Mouse (Mus musculus) heart, adult 2 months (tissue): ENCODE data around the gene Grem1. TPM values are rescaled to one million over a fixed set of nuclear protein-coding genes. Genes with fewer than 3 reads are reported as not detected.

Experiments
- DNase-seq, 2 experiments: peaks; one replicate each; pipeline ENCODE4 v3.0.0; 2021
- H3K27ac ChIP-seq: fragments of 200-600 bp; 2 replicates; pipeline ENCODE4 v1.8.1; 2022
- H3K27me3 ChIP-seq: fragments of 200-500 bp; 2 replicates; pipeline ENCODE4 v1.6.1; 2012; ENCODE audit warnings: mild to moderate bottlenecking, low read length, inconsistent platforms, mixed read lengths; ENCODE audit not compliant: control insufficient read depth, insufficient read depth
- H3K36me3 ChIP-seq: fragments of 200-500 bp; 2 replicates; pipeline ENCODE4 v1.6.1; 2012; ENCODE audit warnings: low read length, inconsistent platforms; ENCODE audit not compliant: control insufficient read depth, insufficient read depth
- H3K4me1 ChIP-seq: fragments of 200-500 bp; 2 replicates; pipeline ENCODE4 v1.6.1; 2011; ENCODE audit warnings: low read length; ENCODE audit not compliant: control insufficient read depth, insufficient read depth
- H3K4me3 ChIP-seq: fragments of 200-600 bp; 2 replicates; pipeline ENCODE4 v1.8.1; 2022
- H3K79me2 ChIP-seq: fragments of 200-500 bp; replicated peaks from 2 replicates; pipeline ENCODE4 v1.6.1; 2012; ENCODE audit warnings: mild to moderate bottlenecking, inconsistent platforms, low read length, moderate library complexity, mixed read lengths; ENCODE audit not compliant: control insufficient read depth, insufficient read depth
- H3K9ac ChIP-seq: fragments of 200-500 bp; 2 replicates; pipeline ENCODE4 v1.6.1; 2012; ENCODE audit warnings: low read depth, mild to moderate bottlenecking, control low read depth, inconsistent platforms, low read length, mixed read lengths
- CTCF ChIP-seq: fragments of 200-600 bp; IDR thresholded peaks from 2 replicates; pipeline ENCODE4 v1.8.1; 2022; ENCODE audit warnings: antibody characterized with exemption, mild to moderate bottlenecking, moderate library complexity
- EP300 ChIP-seq: fragments of 200-500 bp; IDR thresholded peaks from 2 replicates; pipeline ENCODE4 v1.6.1; 2011; ENCODE audit warnings: low read depth, low read length, control low read depth; ENCODE audit not compliant: insufficient read depth
- POLR2A ChIP-seq: fragments of 200-500 bp; IDR thresholded peaks from 2 replicates; pipeline ENCODE4 v1.6.1; 2011; ENCODE audit warnings: mild to moderate bottlenecking, low read depth, low read length, control low read depth; ENCODE audit not compliant: insufficient read depth
- WGBS: fragments of 180-500 bp; shearing (Covaris S2); methylation state at CpG from one replicate; pipeline ENCODE4 v1.1.7; 2018; 5-methylcytosine and 5-hydroxymethylcytosine counted together
- intact Hi-C: fragments of 180-260 bp; cut with DNase I; formaldehyde crosslinking; loops from one replicate; pipeline ENCODE4 v1.15.1; 2025
- polyA plus RNA-seq: library from polyadenylated mRNA; depleted of rRNA; stranded (reverse); fragments of >200 nt; gene quantifications from 2 replicates; pipeline ENCODE4 v1.2.3, GENCODE M21; 2012
- total RNA-seq, 2 experiments: library from RNA; stranded (reverse); gene quantifications; 2 replicates each; pipeline ENCODE4 v1.2.3; 2021

Grem1 gene
- total and polyA plus RNA-seq, 3 experiments: 0.33 TPM; not detected in 2

DNA sequence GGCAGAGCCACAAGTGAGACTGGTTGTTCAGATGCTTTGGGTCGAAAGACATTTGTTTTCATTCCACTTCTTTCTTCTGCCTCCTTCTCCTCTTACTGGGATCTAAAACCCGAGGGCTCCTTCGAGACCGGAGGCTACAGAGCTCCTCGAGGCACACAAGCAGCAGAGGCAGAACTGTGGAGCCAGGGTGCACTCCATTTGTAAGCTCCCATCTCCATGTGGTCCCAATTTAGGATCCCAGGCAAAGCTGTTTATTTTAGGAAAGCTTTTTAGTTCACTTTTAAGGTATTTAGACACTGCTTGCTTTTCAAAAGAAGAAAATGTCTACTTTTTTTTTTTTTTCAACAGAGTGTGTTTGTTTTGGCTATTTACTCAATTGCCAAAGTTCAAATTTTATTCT, 42.4 kb upstream of the Grem1 start:
- DNase-seq: no peak
- Histone ChIP-seq H3K9ac (no peak overlapping the region), H3K79me2 (no peaks in the 10 kb centered on the region), H3K27ac (no peak overlapping the region), H3K4me3 (no peak overlapping the region), H3K36me3 (no peaks in the 10 kb centered on the region), H3K27me3 (no peaks in the 10 kb centered on the region), H3K4me1 (no peaks in the 10 kb centered on the region)
- no peak for TF ChIP-seq EP300
- TF ChIP-seq CTCF: no peak
- no peak for TF ChIP-seq POLR2A
- 68% methylated on average over 5 of the region's 5 CpGs for WGBS
- intact Hi-C loops: loop anchor here (10.0 kb wide), 1 partner anchor 496 kb away; no protein-coding TSS in a partner anchor

DNA sequence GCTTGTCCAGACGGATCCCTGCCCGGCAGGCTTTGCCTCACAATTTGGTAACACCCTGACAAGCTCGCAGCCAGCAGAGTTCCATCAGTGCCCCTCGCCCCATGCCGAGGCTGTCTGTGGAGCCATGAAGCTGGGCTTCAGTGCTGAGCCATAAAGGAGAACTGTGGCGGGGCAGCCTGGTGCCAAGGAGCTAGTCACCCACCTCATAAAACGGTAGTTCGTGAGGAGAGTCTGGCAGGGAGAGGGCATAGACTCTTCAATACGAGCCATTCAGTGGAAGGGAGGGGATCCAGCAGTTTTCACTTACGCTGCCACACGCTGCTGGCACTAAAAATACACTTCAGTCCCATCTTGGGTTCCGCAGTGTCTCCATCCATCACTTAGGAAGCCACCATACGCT, 40.2 kb upstream of the Grem1 start:
- Histone ChIP-seq H3K36me3 (no peaks in the 10 kb centered on the region), H3K4me1 (no peaks in the 10 kb centered on the region), H3K27me3 (no peaks in the 10 kb centered on the region), H3K4me3 (no peak overlapping the region), H3K27ac (no peak overlapping the region), H3K9ac (no peak overlapping the region), H3K79me2 (no peaks in the 10 kb centered on the region)
- TF ChIP-seq CTCF: no peak
- TF ChIP-seq POLR2A: no peak
- WGBS: 64% methylated on average over 13 of the region's 13 CpGs
- DNase-seq: no peak
- intact Hi-C loops: no loop called here

DNA sequence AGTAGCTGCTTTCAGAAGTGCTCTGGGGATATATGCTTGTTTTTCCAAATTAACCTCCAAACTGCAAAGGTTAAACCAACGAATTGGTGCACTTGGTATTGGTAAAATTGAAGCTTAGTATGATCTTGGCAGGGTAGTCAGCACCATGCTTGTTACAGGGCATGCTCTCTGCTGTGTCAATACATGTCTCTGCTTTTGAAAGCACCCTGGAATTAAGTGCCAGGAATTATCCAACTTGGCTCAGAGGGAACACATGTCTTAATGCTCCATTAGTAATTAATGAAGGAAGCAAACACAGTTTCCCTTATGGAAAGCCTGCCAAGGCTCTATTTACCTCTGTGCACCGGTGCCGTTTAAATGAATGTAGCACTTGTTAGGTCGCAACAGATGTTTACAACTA, 36.7 kb upstream of the Grem1 start:
- Histone ChIP-seq H3K79me2 (no peaks in the 10 kb centered on the region), H3K4me3 (no peak overlapping the region), H3K36me3 (no peaks in the 10 kb centered on the region), H3K4me1 (no peaks in the 10 kb centered on the region), H3K9ac (no peak overlapping the region), H3K27me3 (no peaks in the 10 kb centered on the region), H3K27ac (no peak overlapping the region)
- DNase-seq: no peak
- intact Hi-C loops: no loop called here
- TF ChIP-seq CTCF (no peak), POLR2A (no peak), EP300 (no peak)
- WGBS: 77% methylated on average over 4 of the region's 4 CpGs

DNA sequence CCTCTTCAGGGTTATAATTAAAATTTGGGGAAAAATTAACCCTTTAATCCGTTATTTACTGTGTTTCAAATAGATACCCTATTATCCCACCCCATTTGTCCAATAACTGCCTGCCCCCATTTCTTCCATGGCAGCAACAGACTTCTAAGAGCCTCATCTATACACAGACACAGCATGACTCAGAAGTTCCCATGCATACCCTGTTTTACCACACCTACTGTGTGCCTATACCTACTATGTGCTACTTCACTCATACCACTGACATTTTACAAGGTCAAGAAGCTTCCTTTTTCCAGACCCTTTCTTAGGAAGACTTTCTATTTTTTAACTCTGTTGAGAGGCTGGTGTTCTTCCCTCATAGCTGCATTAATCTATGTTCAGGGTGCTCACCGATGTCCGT, 35.1 kb upstream of the Grem1 start:
- no peak for TF ChIP-seq CTCF
- no peak for TF ChIP-seq POLR2A
- H3K36me3 ChIP-seq: no peaks in the 10 kb centered on the region
- intact Hi-C loops: no loop called here
- no peaks in the 10 kb centered on the region for H3K4me1 ChIP-seq
- WGBS: 76% methylated on average over 3 of the region's 3 CpGs
- no peaks in the 10 kb centered on the region for H3K79me2 ChIP-seq
- no peak overlapping the region for H3K4me3 ChIP-seq
- DNase-seq: no peak
- H3K27me3 ChIP-seq: no peaks in the 10 kb centered on the region; the same call in 1 of the 2 replicates
- H3K27ac ChIP-seq: no peak overlapping the region
- no peak overlapping the region for H3K9ac ChIP-seq

DNA sequence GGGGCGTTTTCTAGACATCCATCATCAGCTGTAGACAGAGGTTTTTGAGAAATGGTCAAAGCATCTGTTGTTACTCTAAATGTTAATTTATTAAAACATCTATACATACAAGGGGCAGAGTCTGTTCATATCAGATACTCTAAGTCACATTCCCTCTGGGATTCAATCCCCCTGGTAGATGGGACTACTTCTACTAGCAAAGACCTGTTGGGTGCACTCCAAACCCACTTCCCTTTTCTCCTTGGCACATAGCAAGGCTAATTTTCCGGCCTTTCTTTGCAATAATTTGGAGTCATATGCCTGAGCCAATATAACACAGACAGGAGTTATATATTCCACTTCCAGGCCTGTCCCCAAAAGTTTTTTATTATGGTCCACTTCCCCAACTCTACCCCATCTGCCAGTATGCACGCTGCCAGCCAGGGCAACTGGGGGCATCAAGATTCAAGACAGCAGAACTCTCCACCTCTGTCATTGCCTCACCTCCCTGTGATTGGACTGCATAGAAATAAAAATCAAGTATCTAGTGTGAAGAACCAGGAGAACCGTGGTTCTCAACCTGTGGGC, 30.5 kb upstream of the Grem1 start:
- TF ChIP-seq CTCF (no peak), EP300 (no peak), POLR2A (no peak)
- no peak for DNase-seq
- H3K36me3 ChIP-seq: no peaks in the 10 kb centered on the region
- H3K9ac ChIP-seq: no peak overlapping the region
- H3K4me3 ChIP-seq: no peak overlapping the region
- no peaks in the 10 kb centered on the region for H3K4me1 ChIP-seq
- intact Hi-C loops: no loop called here
- 76% methylated on average over 4 of the region's 4 CpGs for WGBS
- H3K27ac ChIP-seq: no peak overlapping the region
- no peaks in the 10 kb centered on the region for H3K79me2 ChIP-seq
- H3K27me3 ChIP-seq: no peaks in the 10 kb centered on the region; the same call in 1 of the 2 replicates

DNA sequence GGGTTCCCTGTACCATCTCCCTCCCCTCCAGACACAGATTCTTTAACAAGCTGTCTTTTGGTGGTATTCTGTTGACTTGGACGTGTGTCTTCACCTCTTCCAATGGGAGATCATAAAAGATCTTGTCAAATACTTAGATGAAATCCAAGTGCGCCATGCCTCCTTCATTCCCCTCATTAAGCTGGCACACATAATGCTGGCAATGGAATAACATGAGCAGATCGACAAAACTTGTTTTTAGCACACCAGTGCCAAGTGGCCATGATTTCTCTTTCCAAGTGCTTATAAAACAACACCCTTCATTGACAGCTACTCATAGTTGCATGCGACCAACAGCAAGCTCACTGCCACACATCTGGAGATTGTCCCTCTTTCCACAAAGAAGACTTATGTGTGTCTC, 29.4 kb upstream of the Grem1 start:
- no peak overlapping the region for H3K9ac ChIP-seq
- WGBS: 72% methylated on average over 4 of the region's 4 CpGs
- H3K4me3 ChIP-seq: no peak overlapping the region
- no peaks in the 10 kb centered on the region for H3K36me3 ChIP-seq
- intact Hi-C loops: no loop called here
- no peak for DNase-seq
- no peak overlapping the region for H3K27ac ChIP-seq
- TF ChIP-seq POLR2A (no peak), EP300 (no peak), CTCF (no peak)
- no peaks in the 10 kb centered on the region for H3K79me2 ChIP-seq
- no peaks in the 10 kb centered on the region; the same call in 1 of the 2 replicates for H3K27me3 ChIP-seq
- H3K4me1 ChIP-seq: no peaks in the 10 kb centered on the region
